Mouse (Mus musculus) brown adipose tissue, adult 24 weeks (tissue): Measurements from ENCODE around the gene Pet117. TPM values are rescaled to one million over a fixed set of nuclear protein-coding genes. Genes with fewer than 3 reads are reported as not detected.
A peak's percentile ranks its signal among the peaks of the same experiment; 100 is the strongest.
"Not testable (repeated sequence)": the region's sequence is repeated elsewhere in the genome, so short reads cannot be mapped to it uniquely, and the experiment has no call there.

Source experiments
- H3K27ac ChIP-seq: fragments of 200-500 bp; replicated peaks from 2 replicates; pipeline ENCODE4 v1.5.1; 2012; ENCODE audit warnings: low read depth, mild to moderate bottlenecking, low read length
- H3K4me1 ChIP-seq: fragments of 200-500 bp; 2 replicates; pipeline ENCODE4 v1.6.1; 2012; ENCODE audit warnings: low read length, mixed read lengths; ENCODE audit not compliant: control insufficient read depth, insufficient read depth, insufficient read length
- H3K4me3 ChIP-seq: fragments of 200-500 bp; 2 replicates; pipeline ENCODE4 v1.5.1; 2012; ENCODE audit warnings: low read depth, mild to moderate bottlenecking, low read length, moderate library complexity; ENCODE audit not compliant: insufficient read depth
- polyA plus RNA-seq: library from polyadenylated mRNA; stranded (reverse); fragments of >200 nt; gene quantifications from 2 replicates; pipeline ENCODE4 v1.2.4, GENCODE M21; 2012; ENCODE audit not compliant: missing spikeins, insufficient read depth, insufficient read length

The Pet117 gene
- 3.4 and 6.3 TPM in 2 replicates for polyA plus RNA-seq

DNA sequence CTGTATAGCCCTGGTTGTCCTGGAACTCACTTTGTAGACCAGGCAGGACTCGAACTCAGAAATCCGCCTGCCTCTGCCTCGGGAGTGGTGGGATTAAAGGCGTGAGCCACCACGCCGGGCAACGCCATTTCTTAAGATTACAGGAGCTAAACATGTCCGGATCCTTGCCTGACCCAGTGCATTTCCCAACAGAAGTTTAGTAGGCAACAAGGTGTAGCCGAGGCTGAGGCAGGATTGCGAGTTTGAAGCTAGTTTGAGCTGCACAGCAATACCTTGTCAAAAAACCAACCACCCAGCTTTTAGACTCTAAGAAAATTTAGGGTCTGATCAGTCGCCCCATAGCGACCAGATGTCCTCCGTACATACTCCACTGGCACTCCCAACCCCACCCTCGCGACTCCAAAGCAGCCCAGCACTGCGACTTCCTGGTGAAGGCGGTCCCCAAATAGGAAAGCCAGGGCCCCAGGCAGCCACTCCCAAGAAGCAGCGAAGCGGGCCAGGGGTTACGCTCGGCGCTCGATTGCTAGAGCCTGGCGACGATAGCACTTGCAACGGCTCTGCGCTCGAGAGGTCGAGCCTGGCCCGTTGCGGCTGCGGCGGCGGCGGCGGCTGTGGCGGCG lies at the start of gene Pet117, which contains the start of gene Kat14:
Gene Pet117 (plus strand): TSS at position 597 of the 620 bp plus-strand sequence.
Gene Kat14 (plus strand): TSS at position 584 of the 620 bp plus-strand sequence.
- H3K4me1 ChIP-seq = peaks cover 3% of the 10 kb centered on the region; the same call in 1 of the 2 replicates
- peak within 1 kb of the TSS; percentile 95 for H3K4me3 ChIP-seq
- peak within 1 kb of the TSS; percentile 89 for H3K27ac ChIP-seq

GRCm38 (mm10) chr2:144324218-144324617 lies 44.6 kb upstream of the Pet117 start:
- no peak overlapping the region for H3K4me3 ChIP-seq
- H3K4me1 ChIP-seq = no peaks in the 10 kb centered on the region
- no peak overlapping the region for H3K27ac ChIP-seq

DNA sequence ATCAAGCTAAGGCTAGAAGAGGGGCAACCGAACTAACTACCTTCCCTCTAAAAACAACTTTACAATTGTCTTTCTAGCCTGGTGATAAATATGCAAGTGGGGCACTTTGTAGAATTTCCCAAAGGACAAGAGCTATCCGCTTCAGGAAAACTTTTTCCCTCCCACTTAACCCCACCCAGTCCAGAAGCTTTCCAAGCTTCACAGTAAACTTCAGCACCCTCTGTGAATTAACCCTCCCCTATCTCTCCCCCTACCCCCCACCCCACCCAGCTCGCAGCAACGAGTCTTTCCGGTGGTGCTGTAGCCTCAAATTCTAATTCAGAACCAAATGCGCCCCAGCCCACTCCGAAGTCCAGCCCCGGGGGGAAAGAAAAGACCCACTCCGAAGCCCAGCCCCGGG lies 39.3 kb upstream of the Pet117 start:
- Histone ChIP-seq H3K4me1 (no peaks in the 10 kb centered on the region; the same call in 1 of the 2 replicates), H3K4me3 (no peak overlapping the region), H3K27ac (no peak overlapping the region)

GRCm38 (mm10) chr2:144329937-144330336 lies 38.9 kb upstream of the Pet117 start:
- Histone ChIP-seq H3K4me1 (no peaks in the 10 kb centered on the region; the same call in 1 of the 2 replicates), H3K4me3 (no peak overlapping the region), H3K27ac (no peak overlapping the region)

- Histone ChIP-seq H3K4me3 (peak overlapping the region; percentile 59), H3K4me1 (no peaks in the 10 kb centered on the region; the same call in 1 of the 2 replicates), H3K27ac (no peak overlapping the region)
These were observed 38.3 kb upstream of the Pet117 start for GRCm38 (mm10) chr2:144330352-144330959.

DNA sequence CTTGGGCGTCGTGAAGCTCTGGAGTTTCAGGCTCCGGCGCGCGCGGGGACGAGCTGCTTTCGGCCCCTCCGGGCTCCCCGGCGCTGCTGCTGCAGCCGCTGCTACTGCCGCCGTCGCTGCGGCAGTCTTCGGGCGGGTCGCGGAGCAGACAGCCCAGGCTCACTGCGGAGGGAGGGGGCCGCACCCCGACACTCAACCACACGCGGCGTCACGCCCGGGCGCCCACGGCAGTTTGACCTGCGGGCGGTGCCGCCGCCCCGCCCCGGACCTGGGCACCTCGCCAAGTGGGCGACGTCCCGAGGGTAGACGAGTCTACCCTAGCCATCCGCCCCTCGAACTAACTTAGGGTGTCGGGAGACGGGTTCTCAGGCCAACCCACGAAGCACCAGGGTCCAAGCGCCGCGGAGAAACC lies 37.8 kb upstream of the Pet117 start:
- H3K4me3 ChIP-seq = peak overlapping the region; percentile 59
- no peaks in the 10 kb centered on the region; the same call in 1 of the 2 replicates for H3K4me1 ChIP-seq
- no peak overlapping the region for H3K27ac ChIP-seq

DNA sequence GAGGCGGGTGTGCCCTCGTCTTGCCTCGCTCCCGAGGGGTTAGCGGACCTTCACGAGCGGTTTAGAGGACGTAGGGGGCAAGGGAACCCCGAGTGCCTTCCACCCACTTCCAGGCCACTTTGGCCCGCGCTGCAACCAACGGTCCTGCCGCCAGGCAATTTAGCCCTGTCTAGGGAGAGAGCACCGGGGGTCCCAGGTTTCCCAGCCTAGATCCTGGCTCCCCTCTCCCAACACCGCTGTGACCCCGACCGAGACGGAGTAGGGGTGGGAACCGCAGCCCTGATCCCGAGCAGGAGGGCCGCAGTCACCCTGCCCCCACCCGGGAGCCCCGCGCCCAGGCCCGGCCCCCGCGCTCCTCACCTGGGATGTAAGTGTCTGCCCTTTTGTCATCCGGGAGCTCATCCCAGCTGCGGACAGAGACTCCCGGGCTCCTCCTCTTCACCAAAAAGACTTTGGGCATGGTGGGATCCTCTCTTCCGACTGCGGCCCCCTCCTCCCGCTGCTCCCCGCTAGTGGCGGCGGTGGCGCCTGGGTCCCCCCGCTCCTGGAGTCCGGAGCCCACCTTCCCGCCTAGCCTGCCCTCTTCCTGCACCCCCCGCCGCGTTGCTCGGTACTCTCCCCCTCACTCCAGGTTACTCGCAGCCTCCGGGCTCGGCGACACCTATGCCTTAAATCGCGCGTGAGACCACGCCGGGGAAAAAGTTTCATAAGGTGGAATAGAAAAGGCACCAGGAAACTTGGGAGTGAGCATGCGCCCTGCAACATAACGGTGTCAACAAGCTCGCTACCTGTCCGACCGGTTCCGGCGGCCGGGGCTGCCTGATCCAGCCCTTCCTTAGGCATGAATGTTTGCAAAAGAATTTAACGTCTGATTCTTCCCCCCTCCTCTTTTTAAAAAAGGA lies 37.1 kb upstream of the Pet117 start, which contains the start of gene Ovol2:
Gene Ovol2 (minus strand): TSS at position 746 of the 902 bp plus-strand sequence.
- Histone ChIP-seq H3K4me1 (no peaks in the 10 kb centered on the region; the same call in 1 of the 2 replicates), H3K4me3 (peak within 1 kb of the TSS; percentile 59), H3K27ac (no peak within 1 kb of the TSS)

DNA sequence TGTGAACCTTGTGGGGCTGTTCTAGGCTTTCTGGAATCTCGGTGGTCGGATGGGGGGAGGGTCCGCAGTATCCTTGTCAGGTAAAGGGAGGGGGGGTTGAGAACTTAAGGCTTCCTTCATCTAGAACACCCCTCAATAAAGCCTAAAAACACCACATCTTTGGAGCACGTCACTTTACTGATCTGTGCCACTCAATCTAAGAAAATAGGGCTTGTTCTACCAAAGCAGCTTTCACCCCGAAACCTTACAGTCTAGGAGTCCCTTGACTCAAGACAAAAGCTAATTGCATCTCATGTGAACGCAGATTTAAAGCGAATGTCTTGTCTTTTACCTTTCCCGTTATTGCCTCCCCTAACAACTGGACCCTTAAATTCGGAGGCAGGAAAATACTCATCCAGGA lies 36.3 kb upstream of the Pet117 start:
- peak overlapping the region; percentile 35; the same call in 1 of the 2 replicates for H3K4me3 ChIP-seq
- H3K4me1 ChIP-seq = no peaks in the 10 kb centered on the region; the same call in 1 of the 2 replicates
- H3K27ac ChIP-seq = no peak overlapping the region

DNA sequence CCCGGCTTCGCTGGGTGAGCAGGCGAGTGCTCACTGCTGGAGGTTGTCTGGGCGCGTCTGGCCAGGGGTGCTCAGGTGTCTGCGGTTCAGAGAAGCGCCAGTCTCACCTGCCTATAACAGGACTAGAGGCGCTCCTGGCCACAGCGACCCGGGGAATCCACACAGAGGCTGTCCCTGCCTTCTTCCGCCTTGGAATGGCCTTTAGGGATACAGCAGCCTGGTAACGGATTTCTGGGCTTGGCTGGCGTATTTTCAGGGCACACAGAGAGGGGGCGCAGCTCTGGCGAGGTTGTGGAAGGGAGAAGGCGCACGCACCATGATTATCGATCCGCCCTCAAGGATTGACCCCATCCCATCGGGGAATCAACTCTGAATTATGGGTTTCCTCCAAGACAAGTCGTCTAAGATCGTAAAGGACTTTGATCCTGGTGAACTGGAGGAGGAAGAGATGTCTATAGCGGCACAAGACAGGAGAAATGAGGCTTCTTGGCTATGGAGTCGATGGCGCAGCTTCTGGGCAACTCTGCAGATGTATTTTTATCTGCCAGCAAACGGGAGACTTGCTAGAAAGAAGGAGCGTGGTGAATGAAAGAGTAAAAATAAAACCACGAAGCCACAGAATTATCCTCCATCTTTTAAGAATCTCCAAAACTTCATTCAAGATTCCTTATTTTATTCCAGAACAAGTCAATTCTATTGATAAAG lies 35.5 kb upstream of the Pet117 start:
- no peaks in the 10 kb centered on the region; the same call in 1 of the 2 replicates for H3K4me1 ChIP-seq
- peak overlapping the region; percentile 35 for H3K4me3 ChIP-seq
- H3K27ac ChIP-seq = no peak overlapping the region

GRCm38 (mm10) chr2:144337230-144337629 lies 31.6 kb upstream of the Pet117 start:
- H3K27ac ChIP-seq = no peak overlapping the region
- H3K4me3 ChIP-seq = no peak overlapping the region
- no peaks in the 10 kb centered on the region for H3K4me1 ChIP-seq

- Histone ChIP-seq H3K27ac (no peak overlapping the region), H3K4me1 (no peaks in the 10 kb centered on the region), H3K4me3 (no peak overlapping the region)
These were observed 31.1 kb upstream of the Pet117 start for GRCm38 (mm10) chr2:144337701-144338100.

DNA sequence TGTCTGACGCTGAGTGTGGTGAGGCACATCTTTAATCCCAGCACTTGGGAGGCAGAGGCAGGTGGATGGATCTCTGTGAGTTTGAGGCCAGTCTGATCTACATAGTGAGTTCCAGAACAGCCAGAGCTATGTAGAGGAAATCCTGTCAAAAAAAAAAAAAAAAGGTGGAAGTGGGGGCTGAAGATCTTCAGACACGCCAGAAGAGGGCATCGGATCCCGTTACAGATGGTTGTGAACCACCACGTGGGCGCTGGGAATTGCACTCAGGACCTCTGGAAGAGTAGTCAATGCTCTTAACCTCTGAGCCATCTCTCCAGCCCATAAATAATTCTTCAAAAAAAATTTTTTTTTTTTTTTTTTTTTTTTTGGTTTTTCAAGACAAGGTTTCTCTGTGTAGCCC lies 30.6 kb upstream of the Pet117 start:
- not testable (repeated sequence) for H3K4me1 ChIP-seq, H3K4me3 ChIP-seq, H3K27ac ChIP-seq

- H3K4me1 ChIP-seq = no peaks in the 10 kb centered on the region
- no peak overlapping the region for H3K4me3 ChIP-seq
- no peak overlapping the region for H3K27ac ChIP-seq
These were observed 25.6 kb upstream of the Pet117 start for GRCm38 (mm10) chr2:144343158-144343557.

DNA sequence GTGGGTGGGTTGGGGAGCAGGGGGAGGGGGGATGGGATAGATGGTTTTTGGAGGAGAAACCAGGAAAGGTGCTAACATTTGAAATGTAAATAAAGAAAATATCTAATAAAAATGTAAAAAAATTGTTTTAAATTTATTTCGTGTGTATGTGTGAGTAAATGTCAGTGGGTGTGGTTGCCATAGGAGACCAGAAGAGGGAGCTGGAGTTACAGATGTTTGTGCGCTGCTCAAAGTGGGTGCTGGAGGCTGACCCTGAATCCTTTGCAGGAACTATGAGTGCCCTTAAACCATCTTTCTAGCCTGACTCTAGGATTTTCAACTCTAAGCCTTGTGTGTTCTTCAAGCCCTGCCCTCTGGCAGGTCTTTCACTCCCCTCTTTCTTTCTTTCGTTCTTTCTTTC lies 20.3 kb upstream of the Pet117 start:
- no peaks in the 10 kb centered on the region for H3K4me1 ChIP-seq

More for the DNA sequence above, 20.3 kb upstream of the Pet117 start:
- Histone ChIP-seq H3K4me3 (no peak overlapping the region), H3K27ac (no peak overlapping the region)
